Mouse (Mus musculus) urinary bladder, postnatal 10 days (tissue): Measurements from ENCODE around the gene Olfr46.
"Not testable (repeated sequence)": the region's sequence is repeated elsewhere in the genome, so short reads cannot be mapped to it uniquely, and the experiment has no call there.

Experiments used
- DNase-seq: peaks from one replicate; pipeline ENCODE4 v3.0.0; 2022; ENCODE audit warnings: low spot score

Gene Olfr46

DNA sequence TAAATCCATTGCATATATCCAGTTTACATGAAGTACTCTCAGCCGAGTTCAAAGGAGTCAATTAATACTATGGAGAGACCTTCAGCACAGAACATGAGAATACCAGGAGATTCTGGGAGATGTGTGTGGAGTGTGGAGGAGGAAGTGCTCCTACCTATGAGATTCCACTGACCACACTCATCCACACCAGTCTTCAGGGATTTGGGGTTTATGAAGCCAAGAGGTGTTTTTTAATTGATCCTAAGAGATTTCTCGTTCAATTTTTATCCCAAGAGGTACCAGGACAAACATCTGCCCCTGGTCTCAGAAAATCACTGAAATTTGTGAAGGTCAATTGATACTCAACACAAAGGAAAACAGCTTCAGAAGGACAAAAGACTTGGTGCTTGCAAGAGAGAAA lies at the start of gene Olfr46:
Olfr46 (plus strand) TSS at position 301 of the 400 bp plus-strand sequence.
- DNase-seq = not testable (repeated sequence)

DNA sequence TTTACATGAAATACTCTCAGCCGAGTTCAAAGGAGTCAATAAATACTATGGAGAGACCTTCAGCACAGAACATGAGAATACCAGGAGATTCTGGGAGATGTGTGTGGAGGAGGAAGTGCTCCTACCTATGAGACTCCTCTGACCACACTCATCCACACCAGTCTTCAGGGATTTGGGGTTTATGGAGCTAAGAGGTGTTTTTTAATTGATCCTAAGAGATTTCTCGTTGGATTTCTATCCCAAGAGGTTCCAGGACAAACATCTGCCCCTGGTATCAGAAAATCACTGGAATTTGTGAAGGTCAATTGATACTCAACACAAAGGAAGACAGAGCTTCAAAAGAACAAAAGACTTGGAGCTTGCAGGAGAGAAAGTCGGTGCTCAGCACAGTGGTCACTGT lies 33.5 kb upstream of the Olfr46 start, which contains the start of gene Olfr538:
Olfr538 (plus strand) TSS at position 301 of the 400 bp plus-strand sequence.
- DNase-seq = no peak

DNA sequence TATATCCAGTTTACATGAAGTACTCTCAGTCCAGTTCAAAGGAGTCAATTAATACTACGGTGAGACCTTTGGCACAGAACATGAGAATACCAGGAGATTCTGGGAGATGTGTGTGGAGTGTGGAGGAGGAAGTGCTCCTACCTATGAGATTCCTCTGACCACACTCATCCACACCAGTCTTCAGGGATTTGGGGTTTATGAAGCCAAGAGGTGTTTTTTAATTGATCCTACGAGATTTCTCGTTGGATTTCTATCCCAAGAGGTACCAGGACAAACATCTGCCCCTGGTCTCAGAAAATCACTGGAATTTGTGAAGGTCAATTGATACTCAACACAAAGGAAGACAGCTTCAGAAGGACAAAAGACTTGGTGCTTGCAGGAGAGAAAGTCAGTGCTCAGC lies 27.6 kb downstream of the Olfr46 start, which contains the start of gene Olfr61:
Olfr61 (plus strand) TSS at position 301 of the 400 bp plus-strand sequence.
- not testable (repeated sequence) for DNase-seq

DNA sequence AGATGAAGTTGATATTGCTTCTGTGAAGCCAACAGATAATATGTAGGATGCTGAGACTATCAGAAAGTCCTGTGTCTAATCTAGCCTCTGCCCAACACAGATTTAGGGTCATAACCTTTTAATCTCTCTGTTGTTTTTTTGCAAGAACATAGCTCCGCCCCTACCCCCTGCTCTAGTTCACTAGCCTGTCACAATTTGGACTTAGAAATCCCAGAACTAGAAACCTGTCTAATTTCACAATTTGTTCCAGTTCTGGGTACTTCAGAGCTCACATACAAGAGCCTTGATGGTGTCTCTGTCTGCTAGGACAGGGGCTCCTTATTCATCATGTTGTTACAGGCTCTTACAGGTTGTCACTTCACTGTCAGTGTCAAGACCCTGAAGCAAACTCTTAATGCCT lies 29.5 kb downstream of the Olfr46 start:
- DNase-seq = no peak

DNA sequence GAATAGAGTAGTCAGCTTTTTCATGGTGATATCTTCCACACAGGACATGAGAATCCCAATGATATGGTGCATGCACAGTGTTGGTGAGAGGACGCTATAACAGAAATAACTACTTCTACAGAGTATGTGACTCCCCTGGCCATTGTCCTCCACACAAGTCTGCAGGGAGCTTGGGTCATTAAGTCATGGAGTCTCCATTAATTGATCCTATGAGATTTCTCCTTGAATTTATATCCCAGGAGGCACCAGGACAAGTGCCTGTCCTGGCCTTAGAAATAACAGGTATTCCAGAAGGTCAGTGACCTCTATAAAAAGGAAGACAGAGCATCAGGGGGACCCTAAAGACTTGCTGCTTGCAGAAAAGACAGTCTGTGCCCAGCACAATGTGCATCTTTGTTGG lies 45.1 kb downstream of the Olfr46 start, which contains the start of gene Olfr53:
Olfr53 (plus strand) TSS at position 301 of the 400 bp plus-strand sequence.
- DNase-seq = no peak

DNA sequence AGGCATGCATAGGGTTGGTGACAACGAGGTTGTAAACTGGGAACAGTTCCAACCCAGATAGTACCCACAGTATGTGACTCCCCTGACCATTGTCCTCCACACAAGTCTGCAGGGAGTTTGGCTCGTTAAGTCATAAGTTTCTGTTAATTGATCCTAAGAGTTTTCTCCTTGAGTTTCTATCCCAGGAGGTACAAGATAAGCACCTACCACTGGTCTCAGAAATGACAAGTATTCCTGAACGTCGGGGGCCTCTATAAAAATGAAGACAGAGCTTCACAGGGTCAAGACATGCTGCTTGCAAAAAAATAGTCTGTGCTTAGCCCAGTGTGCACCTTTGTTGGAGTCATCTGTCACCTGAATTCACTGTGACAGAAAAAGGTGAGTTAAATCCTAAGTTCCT lies 58.6 kb downstream of the Olfr46 start, which contains the start of gene Olfr539:
Olfr539 (plus strand) TSS at position 301 of the 400 bp plus-strand sequence.
- DNase-seq = no peak
